Mouse (Mus musculus) adrenal gland, postnatal 25 days (tissue): Measurements from ENCODE around the gene Dnmt3b. TPM values are rescaled to one million over a fixed set of nuclear protein-coding genes. Genes with fewer than 3 reads are reported as not detected.
"Not testable (repeated sequence)": the region's sequence is repeated elsewhere in the genome, so short reads cannot be mapped to it uniquely, and the experiment has no call there.

Source experiments
- DNase-seq: peaks from one replicate; pipeline ENCODE4 v3.0.0; 2021; ENCODE audit warnings: mixed read lengths
- total RNA-seq: library from RNA; stranded (reverse); gene quantifications from 2 replicates; pipeline ENCODE4 v1.2.3, GENCODE M21; 2021

Gene Dnmt3b
- total RNA-seq, 1 experiment from 2014 or later = 4.2 TPM

GRCm38 (mm10) chr2:153713227-153713626 lies 64.0 kb downstream of the Dnmt3b start:
- DNase-seq = peak; percentile 35

GRCm38 (mm10) chr2:153717861-153718260 lies 68.6 kb downstream of the Dnmt3b start:
- DNase-seq = not testable (repeated sequence)

- DNase-seq = no peak
Observed at GRCm38 (mm10) chr2:153723098-153723497, 73.8 kb downstream of the Dnmt3b start.

GRCm38 (mm10) chr2:153724424-153724823 lies 75.2 kb downstream of the Dnmt3b start:
- DNase-seq = no peak

- no peak for DNase-seq
Observed at GRCm38 (mm10) chr2:153724871-153725270, 75.6 kb downstream of the Dnmt3b start.

- DNase-seq = no peak
Observed at GRCm38 (mm10) chr2:153725291-153725690, 76.0 kb downstream of the Dnmt3b start.

GRCm38 (mm10) chr2:153734033-153734432 lies 84.8 kb downstream of the Dnmt3b start:
- no peak for DNase-seq

Other genes starting within 250 kb of the Dnmt3b start
- not detected in 2 replicates for gene 4930404H24Rik, start 156.7 kb upstream of the Dnmt3b start, total RNA-seq
- 12.7 and 16.1 TPM in 2 replicates for gene Nol4l, start 119.5 kb upstream of the Dnmt3b start, total RNA-seq
- 39.0 and 44.0 TPM in 2 replicates for gene Commd7, start 16.7 kb upstream of the Dnmt3b start, total RNA-seq
- gene Dnmt3c, start 47.2 kb downstream of the Dnmt3b start, total RNA-seq = not detected in 2 replicates
- 66.2 and 108 TPM in 2 replicates for gene Mapre1, start 91.8 kb downstream of the Dnmt3b start, total RNA-seq
- 0.27 TPM in 1 of 2 replicates, not detected in the other for gene Efcab8, start 130.5 kb downstream of the Dnmt3b start, total RNA-seq
- gene Sun5, start 221.6 kb downstream of the Dnmt3b start, total RNA-seq = not detected in 2 replicates
- gene Bpifb2, start 225.6 kb downstream of the Dnmt3b start, total RNA-seq = not detected in 2 replicates